Mouse (Mus musculus): Measurements from ENCODE around the gene Klhl42. TPM values are rescaled to one million over a fixed set of nuclear protein-coding genes. Genes with fewer than 3 reads are reported as not detected.

Klhl42 gene
- polyA plus RNA-seq, 1 experiment from 2014 or later: 8.6 TPM

DNA sequence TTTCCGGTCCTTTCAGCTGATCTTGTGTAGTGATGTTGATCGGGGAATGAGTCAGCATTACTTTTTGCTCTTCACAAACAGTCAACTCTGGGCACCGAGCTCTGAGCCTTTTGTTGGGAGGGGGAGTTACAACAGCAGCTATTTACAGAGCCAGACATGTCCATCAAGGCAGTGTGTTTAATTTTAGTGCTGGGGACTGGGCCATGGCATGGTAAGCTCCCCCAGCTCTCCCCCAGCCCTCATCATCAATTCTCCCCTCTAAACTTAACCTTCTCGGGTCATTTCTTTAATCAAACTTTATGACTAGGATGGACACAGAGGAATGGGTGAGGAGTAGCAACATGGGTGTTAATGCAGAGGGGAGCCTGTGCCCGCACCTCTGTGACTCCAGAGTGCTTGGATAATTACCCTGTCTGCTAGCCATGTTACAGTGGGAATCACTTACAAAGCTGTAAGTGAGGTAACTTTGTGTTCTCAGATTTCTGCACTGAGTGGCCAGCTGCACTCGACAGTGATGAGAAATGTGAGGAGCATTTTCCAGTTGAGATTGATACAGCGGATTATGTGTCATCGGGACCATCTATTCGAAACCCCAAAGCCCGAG is 35.7 kb upstream of the Klhl42 start:
- H3K9me3 ChIP-seq (ENCODE audit: control insufficient read depth, low read length): no peaks in the 10 kb centered on the region
- H3K27ac ChIP-seq (ENCODE audit: low read depth, low read length): no peak overlapping the region
- H3K27me3 ChIP-seq (ENCODE audit: control insufficient read depth, insufficient read depth, low read length): no peaks in the 10 kb centered on the region
- DNase-seq (ENCODE audit: low spot score, missing footprints): no peak
- H3K36me3 ChIP-seq (ENCODE audit: control insufficient read depth, insufficient read depth, low read length): peaks cover 6% of the 10 kb centered on the region; the same call in 1 of the 2 replicates
- H3K9ac ChIP-seq (ENCODE audit: low read length): no peak overlapping the region
- ATAC-seq (ENCODE audit: low FRiP score): no peak
- no peak overlapping the region for H3K4me2 ChIP-seq
- WGBS: 89% methylated on average over 10 of the region's 10 CpGs
- H3K4me3 ChIP-seq (ENCODE audit: low read depth, low read length): no peak overlapping the region
- H3K4me1 ChIP-seq (ENCODE audit: control insufficient read depth, insufficient read depth, low read length): no peaks in the 10 kb centered on the region

DNA sequence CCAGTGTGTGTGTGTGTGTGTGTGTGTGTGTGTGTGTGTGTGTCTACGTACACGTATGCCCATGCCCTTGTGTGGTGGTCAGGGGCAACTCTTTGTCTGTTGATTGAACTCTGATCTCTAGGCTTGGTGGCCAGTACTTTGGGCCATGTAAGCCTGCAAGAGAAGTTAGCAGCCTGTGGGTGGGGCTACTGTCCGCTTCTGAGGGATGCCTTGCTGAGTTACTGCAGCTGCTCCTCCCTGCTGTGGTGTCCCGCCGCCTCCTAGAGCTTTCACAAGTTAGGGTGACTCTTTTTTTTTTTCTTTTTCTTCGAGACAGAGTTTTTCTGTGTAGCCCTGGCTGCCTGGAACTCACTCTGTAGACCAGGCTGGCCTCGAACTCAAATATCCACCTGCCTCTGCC is 31.9 kb upstream of the Klhl42 start:
- no peak overlapping the region for H3K9ac ChIP-seq (ENCODE audit: low read length)
- H3K4me1 ChIP-seq (ENCODE audit: control insufficient read depth, insufficient read depth, low read length): no peaks in the 10 kb centered on the region
- 0 out of 2 replicates have a peak, but pooled peaks cover 2% of the 10 kb centered on the region for H3K36me3 ChIP-seq (ENCODE audit: control insufficient read depth, insufficient read depth, low read length)
- H3K27me3 ChIP-seq (ENCODE audit: control insufficient read depth, insufficient read depth, low read length): no peaks in the 10 kb centered on the region
- no peaks in the 10 kb centered on the region for H3K9me3 ChIP-seq (ENCODE audit: control insufficient read depth, low read length)
- WGBS: 70% methylated on average over 7 of the region's 7 CpGs
- H3K4me3 ChIP-seq (ENCODE audit: low read depth, low read length): no peak overlapping the region
- H3K27ac ChIP-seq (ENCODE audit: low read depth, low read length): no peak overlapping the region
- no peak overlapping the region for H3K4me2 ChIP-seq
- ATAC-seq (ENCODE audit: low FRiP score) (no peak), DNase-seq (ENCODE audit: low spot score, missing footprints) (no peak)

DNA sequence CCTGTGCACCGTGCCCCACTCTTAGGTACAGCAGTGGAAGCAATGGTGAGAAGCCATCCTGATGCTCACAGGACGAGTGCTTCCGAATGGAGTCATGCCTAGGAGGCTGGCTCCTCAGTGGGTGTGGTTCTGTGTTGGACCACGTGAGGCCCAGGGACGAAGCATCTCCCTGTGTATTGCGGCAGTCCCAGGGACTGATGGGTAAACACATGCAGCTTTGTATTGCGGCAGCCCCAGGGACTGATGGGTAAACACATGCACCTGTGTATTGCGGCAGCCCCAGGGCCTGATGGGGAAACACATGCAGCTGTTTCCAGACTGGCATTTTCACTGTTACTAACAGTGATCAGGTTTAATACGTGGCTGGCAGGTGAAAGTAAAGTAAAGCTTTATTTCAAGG is 29.5 kb upstream of the Klhl42 start:
- Histone ChIP-seq H3K4me3 (ENCODE audit: low read depth, low read length) (no peak overlapping the region), H3K4me2 (no peak overlapping the region), H3K9me3 (ENCODE audit: control insufficient read depth, low read length) (no peaks in the 10 kb centered on the region), H3K36me3 (ENCODE audit: control insufficient read depth, insufficient read depth, low read length) (0 out of 2 replicates have a peak, but pooled peaks cover 2% of the 10 kb centered on the region), H3K27me3 (ENCODE audit: control insufficient read depth, insufficient read depth, low read length) (no peaks in the 10 kb centered on the region), H3K9ac (ENCODE audit: low read length) (no peak overlapping the region), H3K27ac (ENCODE audit: low read depth, low read length) (no peak overlapping the region), H3K4me1 (ENCODE audit: control insufficient read depth, insufficient read depth, low read length) (no peaks in the 10 kb centered on the region)
- DNase-seq (ENCODE audit: low spot score, missing footprints): no peak
- 91% methylated on average over 9 of the region's 9 CpGs for WGBS
- ATAC-seq (ENCODE audit: low FRiP score): 0 out of 2 replicates have a peak, but pooled peaks have one; percentile 16

DNA sequence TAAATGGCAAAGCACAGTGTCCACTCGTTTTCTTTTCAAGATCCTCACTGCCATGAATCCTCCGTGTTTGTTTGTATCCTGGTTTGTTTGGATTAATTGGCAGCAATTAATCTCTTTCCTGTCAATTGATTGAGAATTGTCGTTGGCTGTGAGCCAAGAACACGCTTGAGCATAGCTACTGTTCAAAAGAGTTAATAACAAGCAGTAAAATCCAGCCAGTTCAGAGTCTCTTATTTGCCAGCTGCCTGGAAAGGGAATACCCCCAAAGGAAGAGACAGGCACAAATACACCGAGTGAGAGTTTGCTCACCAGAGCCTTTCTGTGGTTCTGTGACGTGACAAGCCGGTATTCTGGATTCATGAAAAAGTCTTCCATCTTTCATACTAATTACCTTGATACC is 29.1 kb upstream of the Klhl42 start:
- 88% methylated on average over 7 of the region's 7 CpGs for WGBS
- H3K4me1 ChIP-seq (ENCODE audit: control insufficient read depth, insufficient read depth, low read length): no peaks in the 10 kb centered on the region
- H3K9ac ChIP-seq (ENCODE audit: low read length): no peak overlapping the region
- no peak overlapping the region for H3K27ac ChIP-seq (ENCODE audit: low read depth, low read length)
- no peak overlapping the region for H3K4me3 ChIP-seq (ENCODE audit: low read depth, low read length)
- no peaks in the 10 kb centered on the region for H3K27me3 ChIP-seq (ENCODE audit: control insufficient read depth, insufficient read depth, low read length)
- no peak for DNase-seq (ENCODE audit: low spot score, missing footprints)
- 0 out of 2 replicates have a peak, but pooled peaks cover 2% of the 10 kb centered on the region for H3K36me3 ChIP-seq (ENCODE audit: control insufficient read depth, insufficient read depth, low read length)
- no peaks in the 10 kb centered on the region for H3K9me3 ChIP-seq (ENCODE audit: control insufficient read depth, low read length)
- H3K4me2 ChIP-seq: no peak overlapping the region
- no peak for ATAC-seq (ENCODE audit: low FRiP score)

DNA sequence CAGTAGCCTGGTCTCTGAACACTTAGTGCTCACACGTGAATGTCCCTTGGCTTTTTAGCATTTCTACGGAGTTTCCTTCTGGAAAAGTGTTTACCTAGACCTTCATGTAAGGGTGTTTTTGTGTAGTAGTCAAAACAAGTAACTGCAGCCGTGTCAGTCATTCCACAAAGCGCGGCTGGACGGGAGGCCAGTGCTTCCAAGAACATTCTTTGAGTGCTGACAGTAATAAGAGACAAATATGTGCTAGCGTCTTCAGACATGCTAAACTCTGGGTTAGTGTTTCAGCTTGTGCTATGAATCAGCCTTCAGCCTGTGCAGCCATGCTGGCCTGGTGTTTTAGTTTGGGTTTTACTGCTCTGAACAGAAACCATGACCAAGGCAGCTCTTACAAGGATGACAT is 28.5 kb upstream of the Klhl42 start:
- Histone ChIP-seq H3K4me2 (no peak overlapping the region), H3K27ac (ENCODE audit: low read depth, low read length) (no peak overlapping the region), H3K9ac (ENCODE audit: low read length) (no peak overlapping the region), H3K4me1 (ENCODE audit: control insufficient read depth, insufficient read depth, low read length) (no peaks in the 10 kb centered on the region), H3K4me3 (ENCODE audit: low read depth, low read length) (no peak overlapping the region), H3K27me3 (ENCODE audit: control insufficient read depth, insufficient read depth, low read length) (no peaks in the 10 kb centered on the region), H3K9me3 (ENCODE audit: control insufficient read depth, low read length) (no peaks in the 10 kb centered on the region), H3K36me3 (ENCODE audit: control insufficient read depth, insufficient read depth, low read length) (0 out of 2 replicates have a peak, but pooled peaks cover 2% of the 10 kb centered on the region)
- WGBS: 94% methylated on average over 7 of the region's 7 CpGs
- DNase-seq (ENCODE audit: low spot score, missing footprints) (no peak), ATAC-seq (ENCODE audit: low FRiP score) (no peak)

DNA sequence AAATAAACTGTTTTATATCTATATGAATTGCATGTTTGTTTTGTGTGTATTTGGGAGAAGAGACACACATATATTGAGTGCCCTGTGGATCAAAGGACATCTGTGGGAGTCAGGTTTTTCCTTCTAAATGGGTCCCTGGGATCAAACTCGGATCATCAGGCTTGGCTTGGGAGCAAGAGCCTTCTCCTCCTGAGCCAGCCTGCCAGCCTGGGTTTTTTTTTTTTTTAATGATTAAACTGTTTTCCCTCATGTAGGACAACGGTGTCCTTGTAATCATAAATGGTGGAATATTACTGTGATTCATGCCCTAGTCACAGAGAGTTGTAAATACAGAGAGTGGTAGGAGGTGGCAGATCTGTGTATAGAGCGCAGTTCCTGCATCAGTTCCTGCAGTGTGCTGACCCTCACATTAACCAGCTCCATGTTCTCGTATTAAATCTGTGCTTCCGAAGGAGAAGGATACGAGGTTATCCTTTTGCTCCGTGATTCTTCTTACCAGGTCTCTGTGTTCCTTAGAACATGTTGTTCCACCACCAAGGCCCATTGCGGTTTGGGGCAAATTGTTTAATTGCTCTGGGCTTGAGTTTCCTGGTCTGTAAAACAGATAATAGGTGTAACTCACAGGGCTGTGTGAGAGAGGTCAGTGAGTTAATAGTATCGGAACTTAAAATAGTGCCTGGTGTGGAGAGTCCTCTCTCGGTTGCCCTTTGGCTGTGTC is 26.8 kb upstream of the Klhl42 start:
- H3K9me3 ChIP-seq (ENCODE audit: control insufficient read depth, low read length): no peaks in the 10 kb centered on the region
- no peak overlapping the region for H3K27ac ChIP-seq (ENCODE audit: low read depth, low read length)
- 95% methylated on average over 10 of the region's 10 CpGs for WGBS
- no peak overlapping the region for H3K4me2 ChIP-seq
- H3K9ac ChIP-seq (ENCODE audit: low read length): no peak overlapping the region
- H3K36me3 ChIP-seq (ENCODE audit: control insufficient read depth, insufficient read depth, low read length): 0 out of 2 replicates have a peak, but pooled peaks cover 2% of the 10 kb centered on the region
- ATAC-seq (ENCODE audit: low FRiP score) (no peak), DNase-seq (ENCODE audit: low spot score, missing footprints) (no peak)
- H3K27me3 ChIP-seq (ENCODE audit: control insufficient read depth, insufficient read depth, low read length): no peaks in the 10 kb centered on the region
- no peak overlapping the region for H3K4me3 ChIP-seq (ENCODE audit: low read depth, low read length)
- no peaks in the 10 kb centered on the region for H3K4me1 ChIP-seq (ENCODE audit: control insufficient read depth, insufficient read depth, low read length)

DNA sequence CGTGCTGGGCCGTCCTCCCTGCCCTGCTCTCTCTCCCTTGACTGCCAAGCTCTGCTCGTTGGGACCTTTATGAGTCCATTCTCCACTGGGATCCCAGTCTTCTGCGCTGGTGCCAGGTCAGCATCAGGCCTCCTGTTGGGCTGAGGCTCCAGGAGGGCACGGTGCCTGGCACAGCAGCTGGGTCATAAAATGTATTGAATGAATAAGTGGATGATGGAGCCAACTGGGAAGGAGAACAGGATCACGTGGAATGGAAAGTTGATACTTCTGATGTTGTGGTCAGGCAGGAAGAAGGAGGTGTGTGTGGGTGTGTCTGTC is 26.3 kb upstream of the Klhl42 start:
- DNase-seq (ENCODE audit: low spot score, missing footprints): no peak
- Histone ChIP-seq H3K4me3 (ENCODE audit: low read depth, low read length) (no peak overlapping the region), H3K9me3 (ENCODE audit: control insufficient read depth, low read length) (no peaks in the 10 kb centered on the region), H3K27me3 (ENCODE audit: control insufficient read depth, insufficient read depth, low read length) (no peaks in the 10 kb centered on the region), H3K4me2 (no peak overlapping the region), H3K4me1 (ENCODE audit: control insufficient read depth, insufficient read depth, low read length) (no peaks in the 10 kb centered on the region), H3K27ac (ENCODE audit: low read depth, low read length) (no peak overlapping the region), H3K9ac (ENCODE audit: low read length) (no peak overlapping the region), H3K36me3 (ENCODE audit: control insufficient read depth, insufficient read depth, low read length) (0 out of 2 replicates have a peak, but pooled peaks cover 2% of the 10 kb centered on the region)
- 90% methylated on average over 6 of the region's 6 CpGs for WGBS
- ATAC-seq (ENCODE audit: low FRiP score): no peak

DNA sequence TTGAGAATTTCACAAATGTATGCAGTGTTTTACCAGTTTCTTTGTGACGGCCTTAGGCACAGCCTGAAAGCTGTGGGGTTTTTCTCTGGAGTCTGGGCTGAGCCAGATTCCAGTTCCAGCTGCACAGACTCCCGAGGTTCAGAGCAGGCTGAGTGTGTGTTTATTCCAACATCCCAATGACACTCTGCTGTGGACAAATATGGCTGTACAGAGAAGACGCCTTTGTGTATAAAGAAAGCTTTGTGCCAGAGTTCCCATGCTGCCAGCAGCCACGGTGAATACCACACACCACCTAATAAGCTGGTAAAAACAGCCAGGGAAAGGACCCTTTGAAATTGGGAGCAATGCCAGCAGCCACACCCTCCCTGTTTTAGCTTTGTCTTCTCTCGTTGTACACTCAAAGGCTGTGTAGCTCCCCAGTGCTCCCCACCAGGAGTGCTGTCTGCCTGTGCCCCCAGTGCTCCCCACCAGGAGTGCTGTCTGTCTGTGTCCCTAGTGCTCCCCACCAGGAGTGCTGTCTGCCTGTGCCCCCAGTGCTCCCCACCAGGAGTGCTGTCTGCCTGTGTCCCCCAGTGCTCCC is 15.3 kb upstream of the Klhl42 start:
- Histone ChIP-seq H3K27ac (ENCODE audit: low read depth, low read length) (no peak overlapping the region), H3K36me3 (ENCODE audit: control insufficient read depth, insufficient read depth, low read length) (no peaks in the 10 kb centered on the region; the same call in 1 of the 2 replicates), H3K9me3 (ENCODE audit: control insufficient read depth, low read length) (no peaks in the 10 kb centered on the region), H3K4me1 (ENCODE audit: control insufficient read depth, insufficient read depth, low read length) (no peaks in the 10 kb centered on the region), H3K9ac (ENCODE audit: low read length) (no peak overlapping the region), H3K4me2 (no peak overlapping the region), H3K4me3 (ENCODE audit: low read depth, low read length) (no peak overlapping the region), H3K27me3 (ENCODE audit: control insufficient read depth, insufficient read depth, low read length) (no peaks in the 10 kb centered on the region)
- DNase-seq (ENCODE audit: low spot score, missing footprints) (no peak), ATAC-seq (ENCODE audit: low FRiP score) (no peak)
- WGBS: 76% methylated on average over 5 of the region's 5 CpGs

DNA sequence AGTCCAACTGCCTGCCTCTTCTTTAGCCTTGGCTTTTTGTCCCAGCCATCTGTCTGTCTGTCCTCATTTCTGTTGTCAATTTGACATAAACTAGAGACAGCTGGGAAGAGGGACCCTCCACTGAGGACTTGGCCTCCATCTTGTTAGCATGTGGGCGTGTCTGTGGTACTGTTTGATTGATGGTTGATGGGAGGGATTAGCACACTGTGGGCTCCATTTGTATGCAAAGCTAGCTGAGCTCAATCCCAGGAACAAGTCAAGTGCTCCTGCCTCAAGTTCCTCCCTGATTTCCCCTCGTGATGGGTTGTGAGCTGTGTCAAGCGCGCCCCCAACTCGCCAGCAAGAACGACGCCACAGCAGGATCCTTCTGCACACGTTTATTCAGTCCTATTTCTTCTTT is 14.3 kb upstream of the Klhl42 start:
- Histone ChIP-seq H3K36me3 (ENCODE audit: control insufficient read depth, insufficient read depth, low read length) (no peaks in the 10 kb centered on the region), H3K27ac (ENCODE audit: low read depth, low read length) (no peak overlapping the region), H3K4me2 (no peak overlapping the region), H3K9me3 (ENCODE audit: control insufficient read depth, low read length) (no peaks in the 10 kb centered on the region), H3K4me3 (ENCODE audit: low read depth, low read length) (no peak overlapping the region), H3K9ac (ENCODE audit: low read length) (no peak overlapping the region), H3K4me1 (ENCODE audit: control insufficient read depth, insufficient read depth, low read length) (no peaks in the 10 kb centered on the region), H3K27me3 (ENCODE audit: control insufficient read depth, insufficient read depth, low read length) (no peaks in the 10 kb centered on the region)
- no peak for DNase-seq (ENCODE audit: low spot score, missing footprints)
- 80% methylated on average over 8 of the region's 8 CpGs for WGBS
- peak; percentile 78; the same call in 1 of the 2 replicates for ATAC-seq (ENCODE audit: low FRiP score)
